Mouse (Mus musculus): Measurements from ENCODE around the gene Zkscan17.
"Not testable (repeated sequence)": the region's sequence is repeated elsewhere in the genome, so short reads cannot be mapped to it uniquely, and the experiment has no call there.

The Zkscan17 gene

GRCm38 (mm10) chr11:59526472-59527080 lies at the start of gene Zkscan17:
TSS of gene Zkscan17 (minus strand) at chr11:59526751.
- no peak for DNase-seq (ENCODE audit: low spot score)

- DNase-seq (ENCODE audit: low spot score), result not testable (repeated sequence)
Observed at GRCm38 (mm10) chr11:59576135-59576534, 49.6 kb upstream of the Zkscan17 start, which contains the start of gene Olfr222. TSS of gene Olfr222 (minus strand) at chr11:59576235.

GRCm38 (mm10) chr11:59575726-59576125 lies 49.2 kb upstream of the Zkscan17 start:
- DNase-seq (ENCODE audit: low spot score), result no peak

- no peak for DNase-seq (ENCODE audit: low spot score)
Observed at GRCm38 (mm10) chr11:59569306-59569705, 42.8 kb upstream of the Zkscan17 start.

- DNase-seq (ENCODE audit: low spot score), result no peak
Observed at GRCm38 (mm10) chr11:59562837-59563236, 36.3 kb upstream of the Zkscan17 start.

GRCm38 (mm10) chr11:59562336-59562735 lies 35.8 kb upstream of the Zkscan17 start:
- no peak for DNase-seq (ENCODE audit: low spot score)

- DNase-seq (ENCODE audit: low spot score), result no peak
Observed at GRCm38 (mm10) chr11:59560906-59561305, 34.4 kb upstream of the Zkscan17 start.

GRCm38 (mm10) chr11:59554535-59554934 lies 28.0 kb upstream of the Zkscan17 start:
- no peak for DNase-seq (ENCODE audit: low spot score)

- no peak for DNase-seq (ENCODE audit: low spot score)
Observed at GRCm38 (mm10) chr11:59554127-59554526, 27.6 kb upstream of the Zkscan17 start.

GRCm38 (mm10) chr11:59544005-59544404 lies 17.5 kb upstream of the Zkscan17 start:
- no peak for DNase-seq (ENCODE audit: low spot score)

- DNase-seq (ENCODE audit: low spot score), result no peak
Observed at GRCm38 (mm10) chr11:59543376-59543775, 16.8 kb upstream of the Zkscan17 start.

GRCm38 (mm10) chr11:59542442-59542841 lies 15.9 kb upstream of the Zkscan17 start:
- DNase-seq (ENCODE audit: low spot score), result no peak

GRCm38 (mm10) chr11:59541324-59541723 lies 14.8 kb upstream of the Zkscan17 start, which contains the start of gene Nlrp3:
TSS of gene Nlrp3 (plus strand) at chr11:59541568.
- no peak for DNase-seq (ENCODE audit: low spot score)

GRCm38 (mm10) chr11:59540123-59540522 lies 13.6 kb upstream of the Zkscan17 start:
- no peak for DNase-seq (ENCODE audit: low spot score)

- DNase-seq (ENCODE audit: low spot score), result peak; percentile 44
Observed at GRCm38 (mm10) chr11:59538387-59538786, 11.8 kb upstream of the Zkscan17 start.

- no peak for DNase-seq (ENCODE audit: low spot score)
Observed at GRCm38 (mm10) chr11:59537218-59538130, 10.9 kb upstream of the Zkscan17 start.

- DNase-seq (ENCODE audit: low spot score), result no peak
Observed at GRCm38 (mm10) chr11:59531562-59531961, 5.0 kb upstream of the Zkscan17 start.

GRCm38 (mm10) chr11:59530870-59531535 lies 4.5 kb upstream of the Zkscan17 start:
- no peak for DNase-seq (ENCODE audit: low spot score)

GRCm38 (mm10) chr11:59530221-59530620 lies 3.7 kb upstream of the Zkscan17 start:
- no peak for DNase-seq (ENCODE audit: low spot score)

GRCm38 (mm10) chr11:59525237-59525636 lies 1.3 kb downstream of the Zkscan17 start:
- DNase-seq (ENCODE audit: low spot score), result peak; percentile 52

- DNase-seq (ENCODE audit: low spot score), result no peak
Observed at GRCm38 (mm10) chr11:59524150-59524549, 2.4 kb downstream of the Zkscan17 start.

GRCm38 (mm10) chr11:59519741-59520495 lies 6.6 kb downstream of the Zkscan17 start:
- DNase-seq (ENCODE audit: low spot score), result no peak

All from ovary, adult 18-20 months (tissue).